Mouse (Mus musculus): ENCODE results near the gene Chrna4. TPM values are rescaled to one million over a fixed set of nuclear protein-coding genes. Genes with fewer than 3 reads are reported as not detected.

The Chrna4 gene
- polyA plus RNA-seq, 1 experiment from 2014 or later = 2.6 TPM

DNA sequence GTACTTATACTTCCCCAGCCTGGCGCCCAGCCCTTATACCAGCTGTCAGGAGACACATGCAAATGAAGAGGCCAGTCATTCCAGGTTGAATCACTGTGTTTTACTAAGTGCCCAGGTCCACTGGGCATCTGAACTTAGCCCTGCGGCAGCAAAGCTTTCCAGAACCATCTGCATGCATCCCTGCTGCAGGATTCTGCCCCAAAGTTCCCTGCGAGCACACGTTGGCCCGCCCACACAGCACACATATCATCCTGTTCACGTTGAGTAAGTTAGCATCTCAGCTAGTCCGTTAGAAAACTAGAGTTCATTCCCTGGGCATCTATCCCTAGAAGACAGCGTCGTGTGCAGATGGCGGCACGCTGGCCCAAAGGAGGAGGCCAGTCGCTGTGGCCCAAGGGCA, 32.2 kb upstream of the Chrna4 start:
- no peaks in the 10 kb centered on the region for H3K4me1 ChIP-seq (replicated peaks; ENCODE audit: insufficient read depth, low read length)
- no peak overlapping the region for H3K4me2 ChIP-seq (ENCODE audit: low read length)
- 83% methylated on average over 12 of the region's 12 CpGs for WGBS
- ATAC-seq (replicated peaks; ENCODE audit: low FRiP score, low read depth) (no peak), DNase-seq (ENCODE audit: low spot score) (no peak)
- no peak overlapping the region for H3K9ac ChIP-seq (ENCODE audit: low read depth, low read length)
- no peaks in the 10 kb centered on the region for H3K27me3 ChIP-seq (ENCODE audit: insufficient read depth, low read length)
- H3K9me3 ChIP-seq (replicated peaks; ENCODE audit: low read length) = no peaks in the 10 kb centered on the region
- no peak for TF ChIP-seq CTCF (IDR thresholded peaks at IDR 0.05; ENCODE audit: low read depth)
- no peak overlapping the region for H3K27ac ChIP-seq
- H3K36me3 ChIP-seq (ENCODE audit: insufficient read depth, low read length) = no peaks in the 10 kb centered on the region
- no peak overlapping the region for H3K4me3 ChIP-seq (replicated peaks; ENCODE audit: low read depth, low read length)

DNA sequence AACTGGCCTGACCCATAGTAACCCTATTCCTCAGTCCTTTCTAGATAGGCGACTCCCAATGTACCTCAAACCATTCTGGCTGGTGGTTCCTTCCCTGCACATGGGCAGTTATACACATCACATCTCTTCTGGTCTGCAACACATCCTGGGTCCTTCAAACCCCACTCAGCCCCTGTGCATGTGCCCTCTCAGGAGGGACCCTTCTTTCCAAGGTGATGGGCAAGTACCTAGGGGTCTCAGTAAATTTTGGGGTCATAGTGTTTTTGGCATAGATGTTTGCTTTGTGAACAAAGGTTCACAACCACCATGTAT, 29.0 kb upstream of the Chrna4 start:
- no peak overlapping the region for H3K9ac ChIP-seq (ENCODE audit: low read depth, low read length)
- no peaks in the 10 kb centered on the region for H3K9me3 ChIP-seq (replicated peaks; ENCODE audit: low read length)
- DNase-seq (ENCODE audit: low spot score) (no peak), ATAC-seq (replicated peaks; ENCODE audit: low FRiP score, low read depth) (no peak; the same call in none of the 2 replicates)
- WGBS = 0% methylated on average over 1 of the region's 1 CpGs
- H3K4me3 ChIP-seq (replicated peaks; ENCODE audit: low read depth, low read length) = no peak overlapping the region
- no peak overlapping the region for H3K4me2 ChIP-seq (ENCODE audit: low read length)
- H3K27ac ChIP-seq = no peak overlapping the region
- H3K36me3 ChIP-seq (ENCODE audit: insufficient read depth, low read length) = no peaks in the 10 kb centered on the region
- no peak for TF ChIP-seq CTCF (IDR thresholded peaks at IDR 0.05; ENCODE audit: low read depth)
- no peaks in the 10 kb centered on the region for H3K27me3 ChIP-seq (ENCODE audit: insufficient read depth, low read length)
- H3K4me1 ChIP-seq (replicated peaks; ENCODE audit: insufficient read depth, low read length) = no peaks in the 10 kb centered on the region

DNA sequence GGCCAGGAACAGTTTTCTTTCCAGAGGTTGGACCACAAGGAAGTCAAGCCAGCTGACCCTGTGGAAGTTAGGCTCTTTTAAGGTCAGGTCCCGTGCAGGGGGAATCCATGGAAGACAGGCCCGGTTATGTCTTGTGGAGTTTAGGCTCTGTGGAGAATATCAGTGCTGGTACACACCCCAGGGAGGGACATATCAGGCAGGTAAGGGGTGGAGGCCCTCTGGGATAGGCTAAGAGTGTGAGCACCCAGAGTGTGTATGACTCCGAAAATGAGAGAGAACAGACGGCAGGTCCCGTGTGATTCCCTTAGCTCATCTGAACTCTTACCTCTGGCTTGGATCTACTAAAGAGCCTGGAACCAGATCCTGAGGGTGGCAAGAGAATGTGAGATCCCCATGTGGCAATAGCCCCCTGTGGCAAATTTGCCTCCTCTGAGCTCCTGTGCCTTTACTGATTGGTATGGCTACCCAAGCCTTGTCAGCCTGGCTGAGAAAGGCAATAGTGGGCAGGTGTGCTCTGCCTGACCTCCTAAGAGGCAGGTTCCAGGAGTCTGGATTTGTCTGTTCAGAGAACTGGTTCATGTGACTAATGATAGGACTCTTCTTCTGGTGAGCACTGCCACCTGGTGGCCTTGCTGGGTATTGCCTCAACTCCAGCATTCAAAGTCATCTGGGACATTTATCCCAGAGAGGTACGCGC, 28.5 kb upstream of the Chrna4 start:
- ATAC-seq (replicated peaks; ENCODE audit: low FRiP score, low read depth) = peak; percentile 46; the same call in 1 of the 2 replicates
- Histone ChIP-seq H3K27ac (no peak overlapping the region), H3K4me3 (replicated peaks; ENCODE audit: low read depth, low read length) (no peak overlapping the region), H3K9me3 (replicated peaks; ENCODE audit: low read length) (no peaks in the 10 kb centered on the region), H3K4me2 (ENCODE audit: low read length) (no peak overlapping the region), H3K36me3 (ENCODE audit: insufficient read depth, low read length) (no peaks in the 10 kb centered on the region), H3K27me3 (ENCODE audit: insufficient read depth, low read length) (no peaks in the 10 kb centered on the region), H3K9ac (ENCODE audit: low read depth, low read length) (no peak overlapping the region), H3K4me1 (replicated peaks; ENCODE audit: insufficient read depth, low read length) (no peaks in the 10 kb centered on the region)
- peak; percentile 84 for DNase-seq (ENCODE audit: low spot score)
- TF ChIP-seq CTCF (IDR thresholded peaks at IDR 0.05; ENCODE audit: low read depth) = peak; percentile 89
- 56% methylated on average over 7 of the region's 7 CpGs for WGBS

DNA sequence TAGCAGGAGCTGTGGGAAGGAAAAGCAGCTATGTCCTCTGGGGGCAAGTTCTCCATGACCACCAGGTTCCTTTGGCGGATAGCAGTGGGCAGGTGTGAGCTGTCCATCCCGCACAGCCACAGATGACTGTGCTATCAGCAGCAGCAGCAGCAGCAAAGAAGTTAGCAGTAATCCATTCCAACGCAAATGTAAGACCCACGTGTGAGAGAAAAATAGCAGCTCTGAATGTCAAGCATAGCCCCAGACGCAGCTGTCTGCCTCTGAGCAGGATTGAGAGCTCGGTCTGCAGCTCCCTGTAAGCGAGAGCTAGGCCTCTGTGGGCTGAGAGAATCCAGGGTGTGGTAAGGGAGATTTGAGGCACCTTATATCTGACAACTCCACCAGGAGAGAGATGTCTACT, 26.8 kb upstream of the Chrna4 start:
- Histone ChIP-seq H3K4me3 (replicated peaks; ENCODE audit: low read depth, low read length) (no peak overlapping the region), H3K27ac (no peak overlapping the region), H3K36me3 (ENCODE audit: insufficient read depth, low read length) (no peaks in the 10 kb centered on the region), H3K4me1 (replicated peaks; ENCODE audit: insufficient read depth, low read length) (no peaks in the 10 kb centered on the region), H3K9me3 (replicated peaks; ENCODE audit: low read length) (no peaks in the 10 kb centered on the region), H3K4me2 (ENCODE audit: low read length) (no peak overlapping the region), H3K27me3 (ENCODE audit: insufficient read depth, low read length) (no peaks in the 10 kb centered on the region), H3K9ac (ENCODE audit: low read depth, low read length) (no peak overlapping the region)
- no peak for ATAC-seq (replicated peaks; ENCODE audit: low FRiP score, low read depth)
- TF ChIP-seq CTCF (IDR thresholded peaks at IDR 0.05; ENCODE audit: low read depth) = no peak
- WGBS = 53% methylated on average over 7 of the region's 7 CpGs
- no peak for DNase-seq (ENCODE audit: low spot score)

DNA sequence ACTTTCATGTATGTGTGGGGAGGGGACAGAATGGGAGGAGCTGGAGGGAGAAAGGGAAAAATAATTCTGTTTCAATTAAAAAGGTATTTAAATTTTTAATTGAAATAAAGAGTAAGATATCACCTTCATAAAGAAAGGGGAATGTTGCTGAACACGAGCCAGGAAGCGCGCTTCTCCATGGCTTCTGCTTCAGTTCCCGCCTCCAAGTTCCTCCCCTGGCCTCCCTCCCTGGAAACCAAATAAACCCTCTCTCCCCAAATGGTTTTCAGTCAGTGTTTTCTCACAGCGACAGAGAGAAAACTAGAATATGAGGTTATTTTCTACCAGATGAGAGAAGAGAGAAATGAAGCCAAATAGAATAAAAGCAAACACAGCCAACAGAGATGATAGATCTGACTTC, 25.2 kb upstream of the Chrna4 start:
- ATAC-seq (replicated peaks; ENCODE audit: low FRiP score, low read depth) = no peak

DNA sequence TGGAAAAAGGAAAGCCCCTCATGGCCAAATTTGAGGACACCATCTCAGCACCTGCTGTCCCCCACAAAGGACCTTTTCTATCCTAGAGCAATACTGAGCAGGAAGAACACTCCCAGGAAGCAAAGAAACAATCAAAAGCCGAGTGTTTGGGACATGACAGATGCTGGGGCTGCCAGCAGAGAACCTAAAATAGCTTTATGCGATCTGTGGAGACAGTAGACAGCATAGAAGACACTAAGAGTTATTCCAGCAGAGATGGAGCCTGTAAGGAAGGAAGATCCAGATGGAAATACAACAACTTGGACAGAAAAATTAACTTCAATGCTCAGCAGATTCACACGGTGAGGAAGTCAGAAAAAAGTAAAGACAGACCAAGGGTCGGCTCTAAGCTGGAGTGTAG, 22.5 kb upstream of the Chrna4 start:
- H3K36me3 ChIP-seq (ENCODE audit: insufficient read depth, low read length) = no peaks in the 10 kb centered on the region
- H3K4me1 ChIP-seq (replicated peaks; ENCODE audit: insufficient read depth, low read length) = no peaks in the 10 kb centered on the region
- 42% methylated on average over 4 of the region's 4 CpGs for WGBS
- no peak for TF ChIP-seq CTCF (IDR thresholded peaks at IDR 0.05; ENCODE audit: low read depth)
- H3K27me3 ChIP-seq (ENCODE audit: insufficient read depth, low read length) = no peaks in the 10 kb centered on the region
- H3K4me2 ChIP-seq (ENCODE audit: low read length) = no peak overlapping the region
- no peak for ATAC-seq (replicated peaks; ENCODE audit: low FRiP score, low read depth)
- no peak overlapping the region for H3K4me3 ChIP-seq (replicated peaks; ENCODE audit: low read depth, low read length)
- H3K9ac ChIP-seq (ENCODE audit: low read depth, low read length) = no peak overlapping the region
- DNase-seq (ENCODE audit: low spot score) = no peak
- H3K27ac ChIP-seq = no peak overlapping the region
- no peaks in the 10 kb centered on the region for H3K9me3 ChIP-seq (replicated peaks; ENCODE audit: low read length)

More for the DNA sequence above, 25.2 kb upstream of the Chrna4 start:
- no peak overlapping the region for H3K9ac ChIP-seq (ENCODE audit: low read depth, low read length)
- DNase-seq (ENCODE audit: low spot score) = no peak
- WGBS = 58% methylated on average over 5 of the region's 5 CpGs
- no peaks in the 10 kb centered on the region for H3K4me1 ChIP-seq (replicated peaks; ENCODE audit: insufficient read depth, low read length)
- no peak overlapping the region for H3K4me2 ChIP-seq (ENCODE audit: low read length)
- H3K4me3 ChIP-seq (replicated peaks; ENCODE audit: low read depth, low read length) = no peak overlapping the region
- H3K27me3 ChIP-seq (ENCODE audit: insufficient read depth, low read length) = no peaks in the 10 kb centered on the region
- H3K9me3 ChIP-seq (replicated peaks; ENCODE audit: low read length) = no peaks in the 10 kb centered on the region
- no peaks in the 10 kb centered on the region for H3K36me3 ChIP-seq (ENCODE audit: insufficient read depth, low read length)
- TF ChIP-seq CTCF (IDR thresholded peaks at IDR 0.05; ENCODE audit: low read depth) = no peak
- no peak overlapping the region for H3K27ac ChIP-seq

DNA sequence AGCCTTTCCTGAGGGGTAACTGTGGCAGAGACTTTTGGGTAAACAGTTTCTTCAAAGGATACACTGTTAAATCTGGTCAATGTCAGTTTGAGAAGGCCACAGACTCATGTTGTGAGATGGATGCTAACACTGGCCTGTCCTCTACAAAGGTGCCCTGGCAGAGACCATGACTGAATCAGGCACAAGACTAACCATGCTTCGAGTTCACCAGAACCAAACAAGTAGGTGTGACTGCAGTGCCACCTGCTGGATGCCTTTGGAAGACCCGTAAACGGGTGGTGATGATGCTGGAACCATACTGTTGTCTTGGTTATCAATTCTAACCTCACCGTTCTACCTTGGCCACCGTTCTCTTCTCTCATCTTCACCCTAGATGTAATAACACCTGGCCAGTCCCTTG, 16.8 kb upstream of the Chrna4 start:
- Histone ChIP-seq H3K4me3 (replicated peaks; ENCODE audit: low read depth, low read length) (no peak overlapping the region), H3K36me3 (ENCODE audit: insufficient read depth, low read length) (no peaks in the 10 kb centered on the region), H3K4me2 (ENCODE audit: low read length) (no peak overlapping the region), H3K27me3 (ENCODE audit: insufficient read depth, low read length) (no peaks in the 10 kb centered on the region), H3K4me1 (replicated peaks; ENCODE audit: insufficient read depth, low read length) (no peaks in the 10 kb centered on the region), H3K27ac (no peak overlapping the region), H3K9ac (ENCODE audit: low read depth, low read length) (no peak overlapping the region), H3K9me3 (replicated peaks; ENCODE audit: low read length) (no peaks in the 10 kb centered on the region)
- DNase-seq (ENCODE audit: low spot score) (peak; percentile 77), ATAC-seq (replicated peaks; ENCODE audit: low FRiP score, low read depth) (no peak; the same call in 1 of the 2 replicates)
- TF ChIP-seq CTCF (IDR thresholded peaks at IDR 0.05; ENCODE audit: low read depth) = peak; percentile 97
- 13% methylated on average over 5 of the region's 5 CpGs for WGBS

All from kidney, postnatal 0 days (tissue).